Mouse (Mus musculus): ENCODE results near the gene Dapk1. TPM values are rescaled to one million over a fixed set of nuclear protein-coding genes. Genes with fewer than 3 reads are reported as not detected.

The Dapk1 gene
- polyA plus RNA-seq, 1 experiment, result 21.5 TPM

- Histone ChIP-seq H3K4me1 (ENCODE audit: control insufficient read depth, insufficient read depth, insufficient read length) (no peaks in the 10 kb centered on the region), H3K4me3 (ENCODE audit: extremely low read depth, insufficient read depth, insufficient read length) (no peak overlapping the region), H3K36me3 (ENCODE audit: control insufficient read depth, insufficient read depth, low read length) (no peaks in the 10 kb centered on the region), H3K27me3 (ENCODE audit: control insufficient read depth, insufficient read depth, low read length) (no peaks in the 10 kb centered on the region), H3K27ac (ENCODE audit: insufficient read depth, low read length) (no peak overlapping the region)
- WGBS, result 91% methylated on average over 7 of the region's 7 CpGs
- no peak for DNase-seq (ENCODE audit: low read depth in 1 of 2, low spot score in 2 of 2)
- TF ChIP-seq POLR2A (IDR thresholded peaks at IDR 0.05; ENCODE audit: low read depth, low read length) (no peak), CTCF (IDR thresholded peaks at IDR 0.05; ENCODE audit: extremely low read depth, insufficient read depth, insufficient read length, insufficient replicate concordance) (no peak)
These were observed 149.2 kb downstream of the Dapk1 start for GRCm38 (mm10) chr13:60750930-60751329.

GRCm38 (mm10) chr13:60753216-60753615 is 151.5 kb downstream of the Dapk1 start:
- H3K27ac ChIP-seq (ENCODE audit: insufficient read depth, low read length), result no peak overlapping the region
- H3K27me3 ChIP-seq (ENCODE audit: control insufficient read depth, insufficient read depth, low read length), result no peaks in the 10 kb centered on the region
- no peaks in the 10 kb centered on the region for H3K4me1 ChIP-seq (ENCODE audit: control insufficient read depth, insufficient read depth, insufficient read length)
- no peaks in the 10 kb centered on the region for H3K36me3 ChIP-seq (ENCODE audit: control insufficient read depth, insufficient read depth, low read length)
- 96% methylated on average over 6 of the region's 6 CpGs for WGBS
- DNase-seq (ENCODE audit: low read depth in 1 of 2, low spot score in 2 of 2), result no peak
- TF ChIP-seq POLR2A (IDR thresholded peaks at IDR 0.05; ENCODE audit: low read depth, low read length) (no peak), CTCF (IDR thresholded peaks at IDR 0.05; ENCODE audit: extremely low read depth, insufficient read depth, insufficient read length, insufficient replicate concordance) (no peak)
- no peak overlapping the region for H3K4me3 ChIP-seq (ENCODE audit: extremely low read depth, insufficient read depth, insufficient read length)

- H3K4me3 ChIP-seq (ENCODE audit: extremely low read depth, insufficient read depth, insufficient read length), result no peak overlapping the region
- no peaks in the 10 kb centered on the region for H3K27me3 ChIP-seq (ENCODE audit: control insufficient read depth, insufficient read depth, low read length)
- no peak for DNase-seq (ENCODE audit: low read depth in 1 of 2, low spot score in 2 of 2)
- no peak overlapping the region for H3K27ac ChIP-seq (ENCODE audit: insufficient read depth, low read length)
- 85% methylated on average over 2 of the region's 2 CpGs for WGBS
- H3K4me1 ChIP-seq (ENCODE audit: control insufficient read depth, insufficient read depth, insufficient read length), result no peaks in the 10 kb centered on the region
- TF ChIP-seq CTCF (IDR thresholded peaks at IDR 0.05; ENCODE audit: extremely low read depth, insufficient read depth, insufficient read length, insufficient replicate concordance), result no peak
- TF ChIP-seq POLR2A (IDR thresholded peaks at IDR 0.05; ENCODE audit: low read depth, low read length), result no peak
- no peaks in the 10 kb centered on the region for H3K36me3 ChIP-seq (ENCODE audit: control insufficient read depth, insufficient read depth, low read length)
These were observed 153.5 kb downstream of the Dapk1 start for GRCm38 (mm10) chr13:60755251-60755650.

GRCm38 (mm10) chr13:60757292-60757691 is 155.5 kb downstream of the Dapk1 start:
- no peak for DNase-seq (ENCODE audit: low read depth in 1 of 2, low spot score in 2 of 2)
- H3K36me3 ChIP-seq (ENCODE audit: control insufficient read depth, insufficient read depth, low read length), result no peaks in the 10 kb centered on the region
- H3K4me3 ChIP-seq (ENCODE audit: extremely low read depth, insufficient read depth, insufficient read length), result no peak overlapping the region
- no peak overlapping the region for H3K27ac ChIP-seq (ENCODE audit: insufficient read depth, low read length)
- WGBS, result 91% methylated on average over 13 of the region's 13 CpGs
- no peaks in the 10 kb centered on the region for H3K4me1 ChIP-seq (ENCODE audit: control insufficient read depth, insufficient read depth, insufficient read length)
- no peaks in the 10 kb centered on the region for H3K27me3 ChIP-seq (ENCODE audit: control insufficient read depth, insufficient read depth, low read length)
- TF ChIP-seq CTCF (IDR thresholded peaks at IDR 0.05; ENCODE audit: extremely low read depth, insufficient read depth, insufficient read length, insufficient replicate concordance), result no peak
- no peak for TF ChIP-seq POLR2A (IDR thresholded peaks at IDR 0.05; ENCODE audit: low read depth, low read length)

- Histone ChIP-seq H3K36me3 (ENCODE audit: control insufficient read depth, insufficient read depth, low read length) (no peaks in the 10 kb centered on the region), H3K27ac (ENCODE audit: insufficient read depth, low read length) (no peak overlapping the region), H3K27me3 (ENCODE audit: control insufficient read depth, insufficient read depth, low read length) (no peaks in the 10 kb centered on the region), H3K4me1 (ENCODE audit: control insufficient read depth, insufficient read depth, insufficient read length) (no peaks in the 10 kb centered on the region), H3K4me3 (ENCODE audit: extremely low read depth, insufficient read depth, insufficient read length) (no peak overlapping the region)
- peak; percentile 44; the same call in 1 of the 2 replicates for TF ChIP-seq CTCF (IDR thresholded peaks at IDR 0.05; ENCODE audit: extremely low read depth, insufficient read depth, insufficient read length, insufficient replicate concordance)
- TF ChIP-seq POLR2A (IDR thresholded peaks at IDR 0.05; ENCODE audit: low read depth, low read length), result no peak
- WGBS, result 55% methylated on average over 6 of the region's 6 CpGs
- DNase-seq (ENCODE audit: low read depth in 1 of 2, low spot score in 2 of 2), result no peak
These were observed 157.4 kb downstream of the Dapk1 start for GRCm38 (mm10) chr13:60759136-60759535.

- no peak for TF ChIP-seq CTCF (IDR thresholded peaks at IDR 0.05; ENCODE audit: extremely low read depth, insufficient read depth, insufficient read length, insufficient replicate concordance)
- no peak for TF ChIP-seq POLR2A (IDR thresholded peaks at IDR 0.05; ENCODE audit: low read depth, low read length)
- no peak overlapping the region for H3K4me3 ChIP-seq (ENCODE audit: extremely low read depth, insufficient read depth, insufficient read length)
- no peaks in the 10 kb centered on the region for H3K27me3 ChIP-seq (ENCODE audit: control insufficient read depth, insufficient read depth, low read length)
- no peaks in the 10 kb centered on the region for H3K4me1 ChIP-seq (ENCODE audit: control insufficient read depth, insufficient read depth, insufficient read length)
- 90% methylated on average over 12 of the region's 12 CpGs for WGBS
- DNase-seq (ENCODE audit: low read depth in 1 of 2, low spot score in 2 of 2), result no peak
- H3K36me3 ChIP-seq (ENCODE audit: control insufficient read depth, insufficient read depth, low read length), result no peaks in the 10 kb centered on the region
- no peak overlapping the region for H3K27ac ChIP-seq (ENCODE audit: insufficient read depth, low read length)
These were observed 158.6 kb downstream of the Dapk1 start for GRCm38 (mm10) chr13:60760392-60760791.

- DNase-seq (ENCODE audit: low read depth in 1 of 2, low spot score in 2 of 2), result no peak
- 97% methylated on average over 17 of the region's 17 CpGs for WGBS
- TF ChIP-seq POLR2A (IDR thresholded peaks at IDR 0.05; ENCODE audit: low read depth, low read length) (no peak), CTCF (IDR thresholded peaks at IDR 0.05; ENCODE audit: extremely low read depth, insufficient read depth, insufficient read length, insufficient replicate concordance) (no peak)
- no peak overlapping the region for H3K27ac ChIP-seq (ENCODE audit: insufficient read depth, low read length)
- H3K4me1 ChIP-seq (ENCODE audit: control insufficient read depth, insufficient read depth, insufficient read length), result no peaks in the 10 kb centered on the region
- no peaks in the 10 kb centered on the region for H3K27me3 ChIP-seq (ENCODE audit: control insufficient read depth, insufficient read depth, low read length)
- no peaks in the 10 kb centered on the region for H3K36me3 ChIP-seq (ENCODE audit: control insufficient read depth, insufficient read depth, low read length)
- H3K4me3 ChIP-seq (ENCODE audit: extremely low read depth, insufficient read depth, insufficient read length), result no peak overlapping the region
These were observed 159.4 kb downstream of the Dapk1 start for GRCm38 (mm10) chr13:60761161-60761560.

Data from spleen, adult 2 months (tissue).